Mouse (Mus musculus): Measurements from ENCODE around the gene Tfb1m.

The Tfb1m gene

GRCm38 (mm10) chr17:3557331-3558311 lies at the start of gene Tfb1m:
TSS of gene Tfb1m (minus strand) at chr17:3557781.
- DNase-seq, result peak; percentile 95

GRCm38 (mm10) chr17:3602954-3603672 lies 45.5 kb upstream of the Tfb1m start:
- no peak for DNase-seq

GRCm38 (mm10) chr17:3598393-3598792 lies 40.8 kb upstream of the Tfb1m start:
- no peak for DNase-seq

GRCm38 (mm10) chr17:3597866-3598265 lies 40.3 kb upstream of the Tfb1m start:
- DNase-seq, result no peak

- DNase-seq, result no peak
Observed at GRCm38 (mm10) chr17:3597130-3597529, 39.5 kb upstream of the Tfb1m start.

GRCm38 (mm10) chr17:3570876-3571275 lies 13.3 kb upstream of the Tfb1m start:
- peak; percentile 86 for DNase-seq

GRCm38 (mm10) chr17:3562405-3562804 lies 4.8 kb upstream of the Tfb1m start:
- DNase-seq, result no peak

- DNase-seq, result no peak
Observed at GRCm38 (mm10) chr17:3560534-3560933, 3.0 kb upstream of the Tfb1m start.

GRCm38 (mm10) chr17:3558356-3558870 lies 832 bp upstream of the Tfb1m start:
- DNase-seq, result no peak

GRCm38 (mm10) chr17:3556251-3556650 lies 1.3 kb downstream of the Tfb1m start:
- no peak for DNase-seq

GRCm38 (mm10) chr17:3547725-3548124 lies 9.9 kb downstream of the Tfb1m start:
- DNase-seq, result no peak

- no peak for DNase-seq
Observed at GRCm38 (mm10) chr17:3541033-3541432, 16.5 kb downstream of the Tfb1m start.

- no peak for DNase-seq
Observed at GRCm38 (mm10) chr17:3540304-3540703, 17.3 kb downstream of the Tfb1m start.

- no peak for DNase-seq
Observed at GRCm38 (mm10) chr17:3533425-3533824, 24.2 kb downstream of the Tfb1m start.

- no peak for DNase-seq
Observed at GRCm38 (mm10) chr17:3532254-3532653, 25.3 kb downstream of the Tfb1m start, which contains the start of gene Cldn20. TSS of gene Cldn20 (plus strand) at chr17:3532554.

GRCm38 (mm10) chr17:3531641-3532040 lies 25.9 kb downstream of the Tfb1m start:
- no peak for DNase-seq

GRCm38 (mm10) chr17:3530549-3530948 lies 27.0 kb downstream of the Tfb1m start:
- DNase-seq, result no peak

- DNase-seq, result no peak
Observed at GRCm38 (mm10) chr17:3529523-3529922, 28.1 kb downstream of the Tfb1m start.

- no peak for DNase-seq
Observed at GRCm38 (mm10) chr17:3527841-3528471, 29.6 kb downstream of the Tfb1m start.

GRCm38 (mm10) chr17:3520344-3520743 lies 37.2 kb downstream of the Tfb1m start:
- no peak for DNase-seq

- DNase-seq, result no peak
Observed at GRCm38 (mm10) chr17:3516406-3516805, 41.2 kb downstream of the Tfb1m start.

- DNase-seq, result no peak
Observed at GRCm38 (mm10) chr17:3515851-3516250, 41.7 kb downstream of the Tfb1m start.

GRCm38 (mm10) chr17:3514316-3514715 lies 43.3 kb downstream of the Tfb1m start:
- DNase-seq, result no peak

Measured in right cerebral cortex, postnatal 14 days (tissue).